Mouse (Mus musculus) stomach, embryonic 15.5 days (tissue): ENCODE measurements around the gene Vmn1r67. TPM values are rescaled to one million over a fixed set of nuclear protein-coding genes. Genes with fewer than 3 reads are reported as not detected.
A peak's percentile ranks its signal among the peaks of the same experiment; 100 is the strongest.

Source experiments
- ATAC-seq: fragments of 200-750 bp; cut with Nextera tagmentation; 2 replicates; pipeline ENCODE4 v1.8.0; 2017; ENCODE audit warnings: low read depth, moderate number of reproducible peaks, moderate TSS enrichment; ENCODE audit not compliant: insufficient read depth, low FRiP score
- H3K27ac ChIP-seq: fragments of 300-500 bp; sonication (generic); 2 replicates; pipeline ENCODE4 v1.5.1; 2015; ENCODE audit warnings: mild to moderate bottlenecking, inconsistent platforms
- H3K27me3 ChIP-seq: fragments of 300-500 bp; sonication (generic); replicated peaks from 2 replicates; pipeline ENCODE4 v1.6.1; 2015; ENCODE audit warnings: inconsistent platforms
- H3K36me3 ChIP-seq: fragments of 300-500 bp; sonication (generic); 2 replicates; pipeline ENCODE4 v1.6.1; 2015; ENCODE audit warnings: inconsistent platforms
- H3K4me1 ChIP-seq: fragments of 300-500 bp; sonication (generic); 2 replicates; pipeline ENCODE4 v1.6.1; 2015; ENCODE audit warnings: inconsistent platforms
- H3K4me2 ChIP-seq: fragments of 300-500 bp; sonication (generic); 2 replicates; pipeline ENCODE4 v1.6.1; 2015; ENCODE audit warnings: mild to moderate bottlenecking, inconsistent platforms
- H3K4me3 ChIP-seq: fragments of 300-500 bp; sonication (generic); replicated peaks from 2 replicates; pipeline ENCODE4 v1.5.1; 2015; ENCODE audit warnings: inconsistent platforms
- H3K9ac ChIP-seq: fragments of 300-500 bp; sonication (generic); 2 replicates; pipeline ENCODE4 v1.6.1; 2015; ENCODE audit warnings: inconsistent platforms
- H3K9me3 ChIP-seq: fragments of 300-500 bp; sonication (generic); 2 replicates; pipeline ENCODE4 v1.6.1; 2016; ENCODE audit warnings: inconsistent platforms
- WGBS: fragments of 180-500 bp; shearing (Covaris S2); methylation state at CpG from one replicate; pipeline ENCODE4 v1.1.7; 2015; 5-methylcytosine and 5-hydroxymethylcytosine counted together
- polyA plus RNA-seq: library from polyadenylated mRNA; unstranded; fragments of >200 nt; fragmentation: Nextera tagmentation; extraction: Ambion mirVana; gene quantifications from 2 replicates; pipeline ENCODE4 v1.2.1, GENCODE M21; 2015

The Vmn1r67 gene
- polyA plus RNA-seq: not detected in 2 replicates

DNA sequence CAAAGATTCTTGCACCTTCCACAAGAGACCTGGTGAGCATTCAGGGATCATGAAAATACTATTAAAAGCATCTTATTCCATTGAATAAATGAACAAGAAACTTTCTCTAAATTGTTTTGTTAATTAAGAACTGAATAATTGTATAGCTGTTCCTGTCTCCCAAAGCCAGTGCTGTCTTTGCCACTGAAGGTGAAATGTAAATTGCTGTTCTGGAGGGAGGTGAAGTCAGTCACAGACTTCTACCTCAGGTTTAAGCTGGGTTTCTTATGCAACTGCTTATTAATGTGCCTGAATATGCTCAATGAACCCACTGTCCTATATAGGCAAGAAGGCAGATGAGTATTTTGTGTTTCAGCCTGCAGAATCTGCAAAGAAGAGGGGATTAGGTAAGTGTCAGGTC is at the start of gene Vmn1r67:
TSS of gene Vmn1r67 (plus strand) at position 301 of the 400 bp plus-strand sequence.
- Histone ChIP-seq H3K36me3 (no peaks in the 10 kb centered on the region), H3K27ac (no peak within 1 kb of the TSS), H3K27me3 (no peaks in the 10 kb centered on the region), H3K4me2 (no peak within 1 kb of the TSS), H3K4me1 (no peaks in the 10 kb centered on the region), H3K9me3 (no peaks in the 10 kb centered on the region), H3K9ac (no peak within 1 kb of the TSS), H3K4me3 (no peak within 1 kb of the TSS)
- no peak for ATAC-seq

DNA sequence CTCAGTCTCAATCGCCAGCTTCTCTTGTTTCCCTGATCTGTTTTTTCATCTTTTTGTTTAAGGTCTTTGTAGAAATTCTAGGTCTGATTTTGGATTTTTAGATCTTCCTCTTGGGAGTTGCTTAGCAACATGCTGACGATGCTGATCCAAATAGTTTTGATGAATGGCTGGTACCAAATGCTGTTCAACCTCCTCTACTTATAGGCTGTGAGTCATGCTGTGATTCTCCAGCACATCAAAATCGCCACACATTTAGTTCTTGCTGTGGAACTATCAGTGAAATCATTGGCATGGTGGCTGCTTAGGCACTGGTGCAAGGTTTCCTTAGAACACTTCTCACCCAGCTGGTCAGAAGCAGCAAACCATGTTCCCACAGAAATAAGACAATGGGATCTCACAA is 15.0 kb downstream of the Vmn1r67 start:
- H3K9ac ChIP-seq: no peak overlapping the region
- no peak for ATAC-seq
- H3K4me3 ChIP-seq: no peak overlapping the region
- H3K27ac ChIP-seq: no peak overlapping the region
- no peak overlapping the region for H3K4me2 ChIP-seq
- no peaks in the 10 kb centered on the region for H3K4me1 ChIP-seq
- no peaks in the 10 kb centered on the region for H3K27me3 ChIP-seq
- no peaks in the 10 kb centered on the region for H3K36me3 ChIP-seq
- 58% methylated on average over 3 of the region's 3 CpGs for WGBS
- H3K9me3 ChIP-seq: no peaks in the 10 kb centered on the region

DNA sequence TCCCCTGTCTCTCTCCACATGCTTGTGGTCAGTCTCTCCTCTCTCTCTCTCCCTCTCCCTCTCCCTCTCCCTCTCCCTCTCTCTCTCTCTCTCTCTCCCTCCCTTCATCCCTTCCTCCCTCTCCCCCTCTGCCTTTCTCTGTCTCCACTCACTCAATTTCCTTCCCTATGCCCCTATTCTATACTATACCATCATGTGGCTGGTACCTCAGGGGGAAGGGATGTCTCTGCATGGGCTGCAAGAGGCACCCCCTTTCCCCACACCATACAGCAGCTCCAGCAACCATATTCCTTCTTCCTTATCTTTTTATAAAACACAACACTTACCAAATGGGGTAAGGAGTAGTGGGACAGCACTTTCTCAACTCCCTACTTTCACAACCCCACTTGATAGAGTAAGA is 36.7 kb downstream of the Vmn1r67 start:
- H3K4me1 ChIP-seq: no peaks in the 10 kb centered on the region
- no peak overlapping the region for H3K9ac ChIP-seq
- no peaks in the 10 kb centered on the region for H3K27me3 ChIP-seq
- no peaks in the 10 kb centered on the region for H3K9me3 ChIP-seq
- H3K27ac ChIP-seq: no peak overlapping the region
- no peaks in the 10 kb centered on the region for H3K36me3 ChIP-seq
- no peak overlapping the region for H3K4me2 ChIP-seq
- ATAC-seq: no peak
- H3K4me3 ChIP-seq: no peak overlapping the region

DNA sequence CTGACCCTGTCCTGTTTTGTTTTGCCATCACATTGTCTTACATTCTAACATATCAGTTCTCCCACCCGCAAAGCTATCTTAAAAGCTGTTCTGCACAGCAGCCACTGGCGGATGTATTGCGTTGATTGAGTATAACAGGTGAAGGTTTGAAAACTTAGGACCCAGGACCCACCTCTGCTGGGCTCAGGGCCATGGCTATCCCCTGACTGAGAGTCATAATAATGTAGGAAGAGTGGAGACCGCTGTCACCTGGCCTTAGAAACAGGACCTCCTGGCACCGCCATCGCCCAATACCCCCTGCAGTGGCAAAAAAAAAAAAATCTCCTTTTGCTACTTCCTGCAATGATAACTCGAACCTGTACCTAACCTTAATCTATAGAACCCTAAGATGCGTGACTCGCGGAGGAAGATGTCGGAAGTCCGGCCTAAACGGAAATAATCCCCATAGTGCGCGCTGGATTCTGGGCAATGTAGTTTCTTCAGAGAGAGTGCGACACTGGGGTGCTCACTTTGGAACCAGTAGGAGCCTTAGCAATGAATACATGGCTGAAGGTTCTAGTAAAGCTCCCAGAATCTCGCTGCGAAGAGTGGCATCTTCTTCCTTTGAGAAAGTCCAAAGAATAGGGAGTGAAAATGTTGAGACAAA is 37.6 kb downstream of the Vmn1r67 start:
- Histone ChIP-seq H3K36me3 (no peaks in the 10 kb centered on the region), H3K4me2 (0 out of 2 replicates have a peak overlapping the region, but pooled peaks have one; percentile 10), H3K27me3 (no peaks in the 10 kb centered on the region), H3K9ac (no peak overlapping the region), H3K4me1 (no peaks in the 10 kb centered on the region), H3K4me3 (no peak overlapping the region), H3K27ac (no peak overlapping the region), H3K9me3 (no peaks in the 10 kb centered on the region)
- no peak for ATAC-seq
- 66% methylated on average over 18 of the region's 18 CpGs for WGBS

DNA sequence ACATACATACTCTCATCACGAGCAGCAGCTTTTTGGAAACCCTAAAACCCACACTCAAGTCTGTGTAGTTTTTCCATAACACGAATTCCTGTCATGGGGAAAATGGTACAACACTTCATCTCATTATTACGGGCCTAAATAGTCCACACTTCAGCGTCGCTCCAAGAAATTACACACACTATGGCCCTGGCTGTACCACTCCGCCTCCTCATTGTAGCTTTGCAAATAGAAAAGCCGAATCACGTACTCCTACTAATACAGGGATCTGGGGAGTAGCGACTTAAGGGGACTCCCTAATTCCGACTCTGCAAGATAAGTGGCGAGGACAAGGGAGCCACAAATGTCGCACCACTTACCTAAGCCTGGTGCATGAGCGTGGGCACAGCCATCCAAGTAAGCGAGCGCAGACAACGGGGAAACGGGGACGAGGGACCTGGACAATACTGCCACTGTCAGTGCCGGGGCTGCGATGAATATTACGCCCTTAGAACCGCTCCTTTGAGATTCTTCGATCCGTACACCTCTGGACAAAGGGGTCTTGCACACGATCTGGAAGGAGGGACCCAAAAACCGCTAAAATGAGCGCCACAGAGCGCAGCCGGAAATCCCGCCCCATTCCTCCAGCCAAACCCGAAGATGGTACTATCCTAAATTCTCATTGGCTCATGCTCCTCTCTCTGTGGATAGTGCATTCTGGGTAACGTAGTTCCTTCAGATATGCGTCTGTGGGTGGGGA is 51.8 kb downstream of the Vmn1r67 start, which contains the start of gene Zik1:
TSS of gene Zik1 (minus strand) at position 609 of the 736 bp plus-strand sequence.
- no peaks in the 10 kb centered on the region; the same call in 1 of the 2 replicates for H3K4me1 ChIP-seq
- peak within 1 kb of the TSS; percentile 67 for H3K4me3 ChIP-seq
- peaks cover 5% of the 10 kb centered on the region; the same call in 1 of the 2 replicates for H3K36me3 ChIP-seq
- peak within 1 kb of the TSS; percentile 62 for H3K4me2 ChIP-seq
- peak; percentile 98 for ATAC-seq
- 2% methylated on average over 33 of the region's 33 CpGs for WGBS
- no peak within 1 kb of the TSS for H3K27ac ChIP-seq
- H3K9me3 ChIP-seq: no peaks in the 10 kb centered on the region
- H3K9ac ChIP-seq: peak within 1 kb of the TSS; percentile 16; the same call in 1 of the 2 replicates
- H3K27me3 ChIP-seq: no peaks in the 10 kb centered on the region

DNA sequence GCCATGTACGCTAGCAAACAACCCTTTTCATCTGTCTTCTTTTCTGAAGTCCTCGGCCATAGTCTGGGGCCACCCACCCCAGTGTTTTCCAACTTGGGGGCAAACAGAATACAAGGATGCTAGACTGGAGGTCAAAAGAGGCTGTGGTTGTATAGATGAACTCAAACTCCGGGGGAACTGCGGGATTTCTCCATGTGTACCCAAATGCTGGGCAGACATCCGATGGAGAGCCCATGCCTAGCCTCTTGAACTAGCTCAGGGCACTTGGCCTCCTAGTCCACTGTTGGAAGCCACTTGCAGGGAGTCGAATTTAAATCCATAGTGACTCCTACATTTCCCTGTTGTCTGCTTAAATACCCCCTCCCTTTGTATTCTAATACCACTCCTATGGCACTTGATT is 52.4 kb downstream of the Vmn1r67 start:
- ATAC-seq: 0 out of 2 replicates have a peak, but pooled peaks have one; percentile 8
- no peak overlapping the region for H3K27ac ChIP-seq
- no peaks in the 10 kb centered on the region; the same call in 1 of the 2 replicates for H3K4me1 ChIP-seq
- no peak overlapping the region for H3K9ac ChIP-seq
- H3K9me3 ChIP-seq: no peaks in the 10 kb centered on the region
- 28% methylated on average over 6 of the region's 6 CpGs for WGBS
- no peaks in the 10 kb centered on the region for H3K27me3 ChIP-seq
- peak overlapping the region; percentile 62 for H3K4me2 ChIP-seq
- H3K4me3 ChIP-seq: peak overlapping the region; percentile 67
- H3K36me3 ChIP-seq: peaks cover 5% of the 10 kb centered on the region; the same call in 1 of the 2 replicates

Other genes starting within 250 kb of the Vmn1r67 start
- not detected in 2 replicates for gene Vmn1r66, start 165.3 kb upstream of the Vmn1r67 start, polyA plus RNA-seq
- 7.5 and 8.8 TPM in 2 replicates for gene Zik1, start 52.1 kb downstream of the Vmn1r67 start, polyA plus RNA-seq
- not detected in 2 replicates for gene Vmn1r68, start 115.2 kb downstream of the Vmn1r67 start, polyA plus RNA-seq
- gene Vmn1r69, start 170.3 kb downstream of the Vmn1r67 start, polyA plus RNA-seq: not detected in 2 replicates
- gene Vmn1r70, start 188.2 kb downstream of the Vmn1r67 start, polyA plus RNA-seq: not detected in 2 replicates
- not detected in 2 replicates for gene Nlrp4b, start 244.5 kb downstream of the Vmn1r67 start, polyA plus RNA-seq